Mouse (Mus musculus): ENCODE results near the gene Pard6b. TPM values are rescaled to one million over a fixed set of nuclear protein-coding genes. Genes with fewer than 3 reads are reported as not detected.
"Not testable (repeated sequence)": the region's sequence is repeated elsewhere in the genome, so short reads cannot be mapped to it uniquely, and the experiment has no call there.

Gene Pard6b
- polyA plus RNA-seq, 1 experiment, result 55.0 TPM

DNA sequence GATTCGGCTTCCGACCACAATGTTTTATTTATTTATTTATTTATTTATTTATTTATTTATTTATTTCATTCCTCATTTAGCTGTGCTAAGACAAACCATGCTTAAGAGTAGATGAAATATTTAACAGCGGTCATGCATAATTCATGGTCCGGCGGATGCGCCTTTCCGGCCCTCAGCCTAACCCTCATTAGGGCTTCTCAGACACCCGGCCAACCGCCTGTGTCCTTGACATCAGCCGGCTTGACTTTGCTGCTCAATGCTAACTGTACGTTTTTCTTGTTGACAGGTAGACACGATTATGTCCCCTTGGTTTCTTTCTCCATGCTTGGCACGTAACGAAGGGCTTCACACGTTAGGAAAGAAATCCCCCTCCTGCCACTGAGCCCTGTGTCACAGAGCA lies 26.6 kb downstream of the Pard6b start:
- Histone ChIP-seq H3K4me3 (ENCODE audit: low read depth, low read length) (no peak overlapping the region), H3K36me3 (ENCODE audit: control insufficient read depth, insufficient read depth, low read length, poor library complexity, severe bottlenecking) (no peaks in the 10 kb centered on the region), H3K27me3 (ENCODE audit: control insufficient read depth, insufficient read depth, low read length, poor library complexity, severe bottlenecking) (no peaks in the 10 kb centered on the region), H3K9me3 (replicated peaks; ENCODE audit: control insufficient read depth, insufficient read depth, low read length, poor library complexity, severe bottlenecking) (no peaks in the 10 kb centered on the region), H3K27ac (ENCODE audit: insufficient read depth, low read length) (no peak overlapping the region), H3K4me1 (ENCODE audit: control insufficient read depth, insufficient read depth, low read length) (no peaks in the 10 kb centered on the region), H3K9ac (ENCODE audit: low read depth, poor library complexity, severe bottlenecking) (peak overlapping the region; percentile 54)
- TF ChIP-seq EP300 (IDR thresholded peaks at IDR 0.05; ENCODE audit: insufficient read depth, low read depth, low read length) (no peak), POLR2A (IDR thresholded peaks at IDR 0.05; ENCODE audit: insufficient read depth, low read length) (no peak), CTCF (IDR thresholded peaks at IDR 0.05; ENCODE audit: low read depth, low read length) (no peak)

DNA sequence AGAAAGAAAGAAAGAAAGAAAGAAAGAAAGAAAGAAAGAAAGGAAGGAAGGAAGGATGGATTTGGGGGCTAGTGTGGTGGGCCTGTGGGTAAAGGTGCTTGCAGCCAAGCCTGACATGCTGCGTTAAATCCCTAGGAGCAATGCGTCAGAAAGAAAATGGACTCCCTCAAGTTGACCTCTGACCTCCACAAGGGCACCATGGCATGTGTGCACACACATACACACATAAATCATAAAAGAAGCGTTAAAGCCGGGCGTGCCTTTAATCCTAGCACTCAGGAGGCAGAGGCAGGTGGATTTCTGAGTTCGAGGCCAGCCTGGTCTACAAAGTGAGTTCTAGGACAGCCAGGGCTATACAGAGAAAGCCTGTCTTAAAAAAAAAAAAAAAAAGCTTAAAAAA lies 27.1 kb downstream of the Pard6b start:
- not testable (repeated sequence) for H3K36me3 ChIP-seq (ENCODE audit: control insufficient read depth, insufficient read depth, low read length, poor library complexity, severe bottlenecking); H3K9ac ChIP-seq (ENCODE audit: low read depth, poor library complexity, severe bottlenecking); H3K9me3 ChIP-seq (replicated peaks; ENCODE audit: control insufficient read depth, insufficient read depth, low read length, poor library complexity, severe bottlenecking); H3K4me1 ChIP-seq (ENCODE audit: control insufficient read depth, insufficient read depth, low read length); H3K27ac ChIP-seq (ENCODE audit: insufficient read depth, low read length); H3K4me3 ChIP-seq (ENCODE audit: low read depth, low read length); H3K27me3 ChIP-seq (ENCODE audit: control insufficient read depth, insufficient read depth, low read length, poor library complexity, severe bottlenecking)

DNA sequence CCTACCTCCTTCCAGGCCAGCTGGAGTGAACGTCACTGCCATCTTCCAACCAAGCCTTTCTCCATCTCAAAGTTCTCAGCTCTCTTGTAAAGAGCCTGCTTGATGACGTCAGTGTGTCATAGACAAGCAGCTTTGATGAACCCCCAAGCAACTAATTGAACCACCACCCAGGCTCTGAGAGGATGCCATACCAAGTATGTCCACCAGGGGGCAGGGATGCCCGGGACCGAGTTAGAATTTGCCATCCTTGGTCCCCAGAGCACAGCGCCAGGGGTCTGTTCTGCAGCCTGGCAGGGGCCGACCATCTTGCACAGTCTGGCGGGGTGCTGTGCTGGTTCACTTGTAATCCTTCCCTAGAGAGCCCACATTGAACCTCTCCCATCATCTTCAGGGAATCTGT lies 31.1 kb downstream of the Pard6b start:
- Histone ChIP-seq H3K9ac (ENCODE audit: low read depth, poor library complexity, severe bottlenecking) (no peak overlapping the region), H3K4me3 (ENCODE audit: low read depth, low read length) (no peak overlapping the region), H3K9me3 (replicated peaks; ENCODE audit: control insufficient read depth, insufficient read depth, low read length, poor library complexity, severe bottlenecking) (no peaks in the 10 kb centered on the region), H3K27ac (ENCODE audit: insufficient read depth, low read length) (no peak overlapping the region), H3K27me3 (ENCODE audit: control insufficient read depth, insufficient read depth, low read length, poor library complexity, severe bottlenecking) (no peaks in the 10 kb centered on the region), H3K36me3 (ENCODE audit: control insufficient read depth, insufficient read depth, low read length, poor library complexity, severe bottlenecking) (no peaks in the 10 kb centered on the region), H3K4me1 (ENCODE audit: control insufficient read depth, insufficient read depth, low read length) (peaks cover 15% of the 10 kb centered on the region)
- no peak for TF ChIP-seq POLR2A (IDR thresholded peaks at IDR 0.05; ENCODE audit: insufficient read depth, low read length)
- TF ChIP-seq CTCF (IDR thresholded peaks at IDR 0.05; ENCODE audit: low read depth, low read length), result peak; percentile 79

DNA sequence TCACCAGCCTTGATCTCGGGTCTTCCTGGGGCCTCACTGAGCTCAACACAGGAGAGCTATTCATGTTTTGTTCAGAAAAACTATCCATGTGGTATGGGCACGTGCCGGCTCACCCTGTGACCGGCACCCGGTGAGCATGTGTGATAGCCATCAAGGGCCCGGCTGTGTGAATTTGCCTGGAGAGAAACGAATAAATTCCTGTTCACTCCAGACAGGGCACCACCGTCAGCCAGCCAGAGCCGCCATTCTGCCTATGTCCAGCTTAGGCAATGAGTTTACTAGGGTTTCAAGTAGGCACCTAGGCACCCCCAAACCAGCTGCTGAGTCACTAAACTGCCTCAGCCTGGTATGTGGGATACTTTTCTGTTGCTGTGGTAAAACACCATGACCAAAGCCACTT lies 32.5 kb downstream of the Pard6b start:
- Histone ChIP-seq H3K27me3 (ENCODE audit: control insufficient read depth, insufficient read depth, low read length, poor library complexity, severe bottlenecking) (no peaks in the 10 kb centered on the region), H3K27ac (ENCODE audit: insufficient read depth, low read length) (no peak overlapping the region), H3K9me3 (replicated peaks; ENCODE audit: control insufficient read depth, insufficient read depth, low read length, poor library complexity, severe bottlenecking) (no peaks in the 10 kb centered on the region), H3K4me1 (ENCODE audit: control insufficient read depth, insufficient read depth, low read length) (peaks cover 15% of the 10 kb centered on the region), H3K9ac (ENCODE audit: low read depth, poor library complexity, severe bottlenecking) (no peak overlapping the region), H3K4me3 (ENCODE audit: low read depth, low read length) (no peak overlapping the region), H3K36me3 (ENCODE audit: control insufficient read depth, insufficient read depth, low read length, poor library complexity, severe bottlenecking) (no peaks in the 10 kb centered on the region)
- TF ChIP-seq POLR2A (IDR thresholded peaks at IDR 0.05; ENCODE audit: insufficient read depth, low read length), result no peak
- no peak for TF ChIP-seq EP300 (IDR thresholded peaks at IDR 0.05; ENCODE audit: insufficient read depth, low read depth, low read length)
- TF ChIP-seq CTCF (IDR thresholded peaks at IDR 0.05; ENCODE audit: low read depth, low read length), result no peak

DNA sequence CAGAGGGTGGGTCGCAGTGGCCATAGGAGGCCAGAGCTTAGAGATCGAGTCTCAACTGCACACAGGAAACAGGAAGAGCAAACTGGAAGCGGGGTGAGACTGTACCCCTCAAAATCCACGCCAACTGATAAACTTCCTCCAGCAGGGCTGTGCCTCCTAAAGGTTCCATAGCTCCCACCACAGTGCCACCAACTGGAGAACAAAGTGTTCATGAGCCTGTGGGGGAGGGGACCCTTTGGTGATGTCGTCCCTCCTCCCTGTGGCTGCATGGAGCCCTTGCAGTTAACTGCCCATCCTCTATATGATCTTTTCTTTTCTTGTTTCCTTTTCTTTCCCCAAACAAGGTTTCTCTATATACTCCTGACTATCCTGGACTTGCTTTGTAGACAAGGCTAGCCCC lies 32.9 kb downstream of the Pard6b start:
- no peak overlapping the region for H3K27ac ChIP-seq (ENCODE audit: insufficient read depth, low read length)

DNA sequence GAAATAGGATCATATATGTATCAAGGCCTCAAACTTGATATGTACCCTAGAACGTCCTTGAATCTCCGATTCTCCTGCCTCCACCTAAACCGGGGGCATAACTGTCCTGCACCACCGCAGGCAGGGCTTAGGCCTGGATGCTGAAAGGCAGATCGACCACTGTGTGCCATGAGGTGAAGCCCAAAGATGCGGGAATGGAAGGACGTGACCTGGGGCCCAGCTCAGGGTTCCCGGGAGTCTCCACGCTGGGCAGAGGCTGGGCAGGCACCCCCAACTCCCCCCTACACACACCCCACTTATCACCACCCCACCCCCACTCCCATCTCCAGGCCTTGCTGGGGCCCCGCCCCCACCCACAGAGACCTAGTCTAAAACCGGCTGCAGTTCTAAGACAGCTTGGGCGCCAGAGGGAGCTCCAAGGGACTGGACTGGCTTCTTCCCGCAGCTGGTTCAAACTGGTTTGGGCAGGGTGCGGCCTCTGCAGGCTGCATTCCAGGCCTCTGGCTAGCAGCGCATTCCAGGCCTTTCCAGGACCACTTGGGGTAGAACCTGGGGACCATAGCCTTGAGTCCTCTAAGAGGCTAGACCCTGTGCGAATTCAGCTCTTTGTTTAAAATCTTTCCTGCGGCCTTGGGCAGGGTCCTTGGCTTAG lies 34.0 kb downstream of the Pard6b start:
- Histone ChIP-seq H3K9ac (ENCODE audit: low read depth, poor library complexity, severe bottlenecking) (peak overlapping the region; percentile 17; the same call in 1 of the 2 replicates), H3K4me3 (ENCODE audit: low read depth, low read length) (no peak overlapping the region), H3K27me3 (ENCODE audit: control insufficient read depth, insufficient read depth, low read length, poor library complexity, severe bottlenecking) (no peaks in the 10 kb centered on the region), H3K36me3 (ENCODE audit: control insufficient read depth, insufficient read depth, low read length, poor library complexity, severe bottlenecking) (no peaks in the 10 kb centered on the region), H3K9me3 (replicated peaks; ENCODE audit: control insufficient read depth, insufficient read depth, low read length, poor library complexity, severe bottlenecking) (no peaks in the 10 kb centered on the region), H3K4me1 (ENCODE audit: control insufficient read depth, insufficient read depth, low read length) (peaks cover 15% of the 10 kb centered on the region), H3K27ac (ENCODE audit: insufficient read depth, low read length) (peak overlapping the region; percentile 78)
- TF ChIP-seq CTCF (IDR thresholded peaks at IDR 0.05; ENCODE audit: low read depth, low read length) (peak; percentile 70), EP300 (IDR thresholded peaks at IDR 0.05; ENCODE audit: insufficient read depth, low read depth, low read length) (peak; percentile 97), POLR2A (IDR thresholded peaks at IDR 0.05; ENCODE audit: insufficient read depth, low read length) (no peak)

More for the DNA sequence above, 32.9 kb downstream of the Pard6b start:
- Histone ChIP-seq H3K9me3 (replicated peaks; ENCODE audit: control insufficient read depth, insufficient read depth, low read length, poor library complexity, severe bottlenecking) (no peaks in the 10 kb centered on the region), H3K4me3 (ENCODE audit: low read depth, low read length) (no peak overlapping the region), H3K27me3 (ENCODE audit: control insufficient read depth, insufficient read depth, low read length, poor library complexity, severe bottlenecking) (no peaks in the 10 kb centered on the region), H3K36me3 (ENCODE audit: control insufficient read depth, insufficient read depth, low read length, poor library complexity, severe bottlenecking) (no peaks in the 10 kb centered on the region), H3K4me1 (ENCODE audit: control insufficient read depth, insufficient read depth, low read length) (peaks cover 15% of the 10 kb centered on the region), H3K9ac (ENCODE audit: low read depth, poor library complexity, severe bottlenecking) (no peak overlapping the region)
- TF ChIP-seq POLR2A (IDR thresholded peaks at IDR 0.05; ENCODE audit: insufficient read depth, low read length) (no peak), CTCF (IDR thresholded peaks at IDR 0.05; ENCODE audit: low read depth, low read length) (peak; percentile 34), EP300 (IDR thresholded peaks at IDR 0.05; ENCODE audit: insufficient read depth, low read depth, low read length) (peak; percentile 20; the same call in 1 of the 2 replicates)
